Mouse (Mus musculus): ENCODE measurements around the gene Tanc2.

The Tanc2 gene

DNA sequence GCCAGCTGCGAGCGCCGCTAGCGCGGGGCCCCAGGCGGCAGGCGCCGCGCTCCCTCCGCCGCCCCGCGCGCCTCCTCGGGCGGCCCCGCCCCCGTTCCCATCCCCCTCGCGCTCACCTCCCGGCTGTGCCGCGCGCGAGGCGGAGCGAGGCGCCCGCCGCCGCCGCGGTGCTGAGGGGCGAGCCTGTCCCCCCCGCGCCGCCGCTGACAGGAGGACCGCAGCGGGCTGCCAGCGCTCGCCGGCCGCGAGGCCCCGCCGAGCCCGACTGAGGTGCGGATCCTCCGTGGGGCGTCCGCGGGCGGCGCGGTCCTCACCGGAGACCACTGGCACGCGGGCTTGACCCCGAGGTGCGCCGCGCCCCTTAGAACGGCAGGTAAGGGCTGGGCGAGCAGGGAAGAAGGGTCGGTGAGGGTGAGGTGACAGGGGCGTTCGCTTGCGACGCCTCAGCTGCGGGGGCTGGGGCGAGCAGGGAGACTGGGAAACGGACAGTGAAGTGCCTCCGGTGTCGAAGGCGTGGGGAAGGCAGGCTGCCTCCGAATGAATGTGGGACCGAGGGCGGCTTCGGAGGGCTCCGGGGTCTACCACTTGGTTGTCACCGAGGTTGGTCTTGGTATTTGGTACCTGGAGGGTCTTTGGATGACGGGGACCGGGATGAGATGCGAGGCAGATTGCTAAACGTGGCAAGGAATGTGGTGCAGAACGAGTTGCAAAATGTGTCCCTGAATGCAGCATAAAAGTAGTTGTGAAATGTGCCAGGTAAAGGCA lies at the start of gene Tanc2:
Tanc2 (plus strand) TSS at position 110 of the 765 bp plus-strand sequence.
- no peak for DNase-seq (ENCODE audit: low read depth, low spot score)
- H3K36me3 ChIP-seq (ENCODE audit: control insufficient read depth, insufficient read depth, low read length, poor library complexity, severe bottlenecking), result no peaks in the 10 kb centered on the region
- no peaks in the 10 kb centered on the region for H3K27me3 ChIP-seq (ENCODE audit: control insufficient read depth, insufficient read depth, low read length, poor library complexity, severe bottlenecking)

DNA sequence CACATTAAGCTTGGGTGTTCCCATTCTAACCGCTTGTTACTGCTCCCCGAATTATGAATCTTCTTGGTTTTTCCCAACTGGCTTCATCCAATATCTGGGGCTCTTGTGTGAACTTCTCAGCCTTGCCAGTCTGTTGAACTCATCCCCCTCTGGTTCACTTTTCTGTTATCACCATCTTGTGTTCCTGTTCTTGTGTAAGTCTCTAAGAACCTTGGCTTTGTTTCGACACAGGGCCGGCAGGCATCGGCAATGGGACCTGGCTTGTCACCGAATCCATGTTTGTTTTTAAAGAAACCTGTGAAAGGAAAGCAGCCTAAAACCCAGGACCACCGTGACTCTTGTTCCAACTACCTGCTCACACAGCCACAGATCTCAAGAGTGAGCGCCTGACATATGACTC lies 49.0 kb upstream of the Tanc2 start:
- H3K27me3 ChIP-seq (ENCODE audit: control insufficient read depth, insufficient read depth, low read length, poor library complexity, severe bottlenecking), result no peaks in the 10 kb centered on the region
- no peak for DNase-seq (ENCODE audit: low read depth, low spot score)
- H3K36me3 ChIP-seq (ENCODE audit: control insufficient read depth, insufficient read depth, low read length, poor library complexity, severe bottlenecking), result no peaks in the 10 kb centered on the region

DNA sequence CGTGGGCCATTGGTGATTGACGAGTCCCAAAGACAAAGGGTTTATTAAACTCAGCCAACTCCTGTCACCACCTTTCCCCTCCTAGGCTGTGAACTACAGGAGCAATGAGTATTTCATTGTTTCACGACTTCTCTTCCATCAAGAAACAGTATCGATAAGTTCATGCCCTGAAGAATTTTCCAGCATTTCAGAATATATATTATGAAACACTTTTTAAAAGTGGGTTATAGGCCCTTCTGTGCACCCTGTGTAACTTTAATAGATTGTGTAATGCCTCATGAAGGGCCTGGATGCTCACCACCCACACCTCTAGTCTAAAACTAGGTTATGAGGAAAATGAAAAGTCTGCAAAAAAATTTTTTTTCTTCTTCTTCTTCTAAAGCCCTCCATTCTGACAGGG lies 48.4 kb upstream of the Tanc2 start:
- no peak for DNase-seq (ENCODE audit: low read depth, low spot score)
- no peaks in the 10 kb centered on the region for H3K27me3 ChIP-seq (ENCODE audit: control insufficient read depth, insufficient read depth, low read length, poor library complexity, severe bottlenecking)
- H3K36me3 ChIP-seq (ENCODE audit: control insufficient read depth, insufficient read depth, low read length, poor library complexity, severe bottlenecking), result no peaks in the 10 kb centered on the region

DNA sequence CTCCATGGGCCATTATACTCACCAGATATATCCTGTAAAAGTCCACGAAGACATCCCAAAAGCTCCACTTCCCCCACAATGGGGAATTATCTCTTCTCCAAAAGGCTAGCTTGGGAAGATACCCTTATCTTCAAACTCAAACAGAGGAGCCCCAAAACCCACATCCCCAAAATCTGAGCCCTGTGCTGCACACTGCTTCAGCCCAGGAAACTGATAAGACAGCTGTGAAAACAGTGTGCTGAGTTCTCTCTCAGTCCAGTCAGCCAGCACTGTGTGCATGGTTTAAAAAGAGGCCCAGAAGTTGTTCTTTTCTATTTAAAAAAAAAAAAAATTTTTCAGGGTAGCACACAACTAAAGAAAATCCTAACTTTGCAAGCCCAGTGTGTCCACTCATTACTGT lies 47.7 kb upstream of the Tanc2 start:
- no peaks in the 10 kb centered on the region for H3K27me3 ChIP-seq (ENCODE audit: control insufficient read depth, insufficient read depth, low read length, poor library complexity, severe bottlenecking)
- DNase-seq (ENCODE audit: low read depth, low spot score), result no peak
- no peaks in the 10 kb centered on the region for H3K36me3 ChIP-seq (ENCODE audit: control insufficient read depth, insufficient read depth, low read length, poor library complexity, severe bottlenecking)

DNA sequence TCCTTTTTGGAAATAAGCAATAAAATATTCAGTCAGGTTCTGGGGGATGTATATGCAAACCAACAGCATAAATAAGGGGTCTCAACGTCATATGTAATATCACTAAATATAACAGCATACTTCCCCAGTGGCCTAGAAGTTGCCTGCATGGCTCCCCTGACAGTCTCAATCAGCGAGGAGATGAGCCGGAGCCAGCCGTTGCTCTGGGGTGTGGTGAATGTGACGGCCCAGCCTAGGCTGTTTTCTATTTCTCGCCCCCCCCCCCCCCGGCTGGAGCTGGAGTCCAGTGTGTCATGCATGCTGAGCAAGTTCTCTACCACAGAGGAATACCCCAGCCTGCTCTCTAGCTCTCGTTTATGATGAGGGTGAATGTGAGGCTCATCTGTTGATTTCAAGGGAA lies 44.0 kb upstream of the Tanc2 start:
- Histone ChIP-seq H3K36me3 (ENCODE audit: control insufficient read depth, insufficient read depth, low read length, poor library complexity, severe bottlenecking) (no peaks in the 10 kb centered on the region), H3K27me3 (ENCODE audit: control insufficient read depth, insufficient read depth, low read length, poor library complexity, severe bottlenecking) (no peaks in the 10 kb centered on the region)
- no peak for DNase-seq (ENCODE audit: low read depth, low spot score)

DNA sequence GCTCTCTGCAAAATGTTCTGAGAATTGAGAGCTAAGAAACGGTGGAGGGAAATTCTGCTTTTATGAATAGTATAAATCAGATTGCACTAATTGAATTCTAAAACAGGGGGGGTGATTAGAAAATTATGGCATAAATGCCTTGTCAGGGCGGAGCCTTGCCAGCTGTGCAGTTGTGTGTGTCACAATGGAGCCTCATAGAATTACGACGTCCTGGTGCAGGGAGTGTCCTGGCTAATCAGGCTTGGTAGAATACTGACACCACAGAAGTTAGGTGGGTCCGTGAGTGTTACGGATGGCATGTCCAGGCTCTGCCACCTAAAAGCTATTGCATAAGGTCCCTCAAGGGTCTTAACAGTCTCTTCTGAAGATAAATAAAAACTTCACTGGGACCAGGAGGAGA lies 43.4 kb upstream of the Tanc2 start:
- H3K36me3 ChIP-seq (ENCODE audit: control insufficient read depth, insufficient read depth, low read length, poor library complexity, severe bottlenecking), result no peaks in the 10 kb centered on the region
- H3K27me3 ChIP-seq (ENCODE audit: control insufficient read depth, insufficient read depth, low read length, poor library complexity, severe bottlenecking), result no peaks in the 10 kb centered on the region
- DNase-seq (ENCODE audit: low read depth, low spot score), result no peak

DNA sequence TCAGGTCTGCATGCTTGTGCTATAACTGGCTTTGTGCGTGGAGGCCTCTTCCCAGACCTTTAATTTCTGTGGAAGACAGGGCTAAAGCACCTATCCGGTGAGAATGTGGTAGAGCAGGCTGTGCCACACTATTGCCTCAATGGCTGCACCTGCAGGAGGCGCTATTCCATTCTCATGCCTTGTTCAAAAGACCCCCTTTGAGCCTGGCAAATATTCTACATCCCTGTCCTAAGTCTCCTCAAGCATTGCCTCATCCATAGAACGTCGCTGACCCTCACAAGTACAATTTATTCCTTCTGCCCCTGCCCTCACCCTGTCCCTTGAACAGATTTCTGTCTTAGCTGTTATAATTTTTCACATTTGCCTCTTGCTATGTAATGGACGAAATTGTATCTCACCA lies 41.4 kb upstream of the Tanc2 start:
- H3K27me3 ChIP-seq (ENCODE audit: control insufficient read depth, insufficient read depth, low read length, poor library complexity, severe bottlenecking), result no peaks in the 10 kb centered on the region
- no peaks in the 10 kb centered on the region for H3K36me3 ChIP-seq (ENCODE audit: control insufficient read depth, insufficient read depth, low read length, poor library complexity, severe bottlenecking)
- no peak for DNase-seq (ENCODE audit: low read depth, low spot score)

DNA sequence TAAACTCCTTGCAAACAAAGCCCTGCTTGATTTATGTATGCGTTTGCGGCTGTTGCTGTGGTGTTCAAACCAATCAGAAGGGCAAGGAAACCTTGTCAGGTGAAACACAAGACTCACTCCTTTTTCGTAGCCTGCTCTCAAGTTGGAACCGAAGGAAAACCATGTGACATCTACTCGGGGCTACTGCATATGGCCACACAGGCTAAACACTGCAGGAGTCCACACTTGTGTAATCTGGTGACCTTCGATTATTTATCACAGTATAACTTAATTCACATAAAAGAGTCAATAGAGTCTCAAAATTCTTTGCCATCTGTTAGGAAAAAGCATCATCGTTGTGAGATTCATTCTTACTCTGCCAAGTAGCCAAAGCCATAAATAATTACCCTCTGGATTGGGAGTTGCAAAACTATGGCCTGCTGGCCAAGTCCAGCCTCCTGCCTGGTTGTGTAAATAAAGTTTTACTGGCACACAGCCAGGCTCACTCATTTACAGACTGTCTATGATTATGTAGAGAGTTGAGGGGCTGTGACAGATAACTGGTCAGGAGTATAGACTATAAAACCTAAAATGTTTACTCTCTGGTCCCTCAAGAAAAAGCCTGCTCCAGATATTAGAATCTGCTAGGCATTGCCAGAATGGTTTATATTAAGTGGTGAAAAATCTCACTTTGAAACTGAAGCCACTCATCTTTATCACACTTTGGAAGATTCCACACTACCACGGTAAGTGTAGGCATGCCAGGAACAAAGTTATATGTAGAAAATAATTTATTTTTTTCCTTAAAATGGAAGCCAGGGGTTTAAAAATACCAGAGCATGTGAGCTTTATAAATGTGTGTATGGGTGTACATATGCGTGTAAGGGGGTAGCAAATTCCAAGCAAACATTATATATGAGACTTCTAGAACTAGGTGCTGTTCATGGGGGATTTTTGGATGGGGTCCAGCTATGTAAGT lies 40.3 kb upstream of the Tanc2 start:
- Histone ChIP-seq H3K36me3 (ENCODE audit: control insufficient read depth, insufficient read depth, low read length, poor library complexity, severe bottlenecking) (no peaks in the 10 kb centered on the region), H3K27me3 (ENCODE audit: control insufficient read depth, insufficient read depth, low read length, poor library complexity, severe bottlenecking) (no peaks in the 10 kb centered on the region)
- no peak for DNase-seq (ENCODE audit: low read depth, low spot score)

DNA sequence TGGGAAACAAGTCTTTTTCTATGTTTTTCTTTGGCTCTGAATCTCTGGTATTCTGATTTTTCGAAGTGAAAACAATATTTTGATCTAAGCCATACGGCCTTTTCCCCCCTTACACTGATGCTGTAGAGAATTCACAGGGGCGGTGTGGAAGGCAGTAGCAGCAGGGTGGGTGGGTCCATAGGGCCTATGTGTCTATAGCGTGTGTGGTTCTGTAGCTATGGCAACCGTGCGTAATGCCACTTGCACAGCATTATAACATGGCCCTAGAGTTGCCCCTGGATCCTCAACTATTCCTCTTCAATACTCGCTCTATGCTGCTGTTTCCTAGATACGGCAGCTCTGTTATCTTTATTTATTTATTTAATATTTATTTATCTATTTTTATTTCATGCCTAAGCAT lies 32.5 kb upstream of the Tanc2 start:
- Histone ChIP-seq H3K36me3 (ENCODE audit: control insufficient read depth, insufficient read depth, low read length, poor library complexity, severe bottlenecking) (no peaks in the 10 kb centered on the region), H3K27me3 (ENCODE audit: control insufficient read depth, insufficient read depth, low read length, poor library complexity, severe bottlenecking) (no peaks in the 10 kb centered on the region)
- DNase-seq (ENCODE audit: low read depth, low spot score), result no peak

DNA sequence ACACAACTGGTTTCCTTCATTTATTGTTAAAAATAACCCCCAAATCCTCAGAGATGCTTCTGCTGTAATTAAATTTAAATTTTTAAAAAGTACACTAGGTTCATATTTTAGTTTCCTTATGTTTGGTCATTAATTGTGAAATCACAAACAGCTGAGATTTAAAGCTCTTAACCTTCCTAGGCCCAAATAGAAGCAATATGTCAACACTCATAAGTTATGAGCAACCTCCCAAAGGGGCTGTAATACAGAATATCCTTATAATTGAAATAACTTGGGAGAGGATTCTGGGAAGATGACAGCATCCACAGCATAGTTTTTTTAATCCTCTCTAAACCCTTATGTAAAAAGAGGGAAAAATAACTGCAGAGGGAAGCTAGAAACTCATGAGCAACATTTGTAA lies 31.7 kb upstream of the Tanc2 start:
- Histone ChIP-seq H3K36me3 (ENCODE audit: control insufficient read depth, insufficient read depth, low read length, poor library complexity, severe bottlenecking) (no peaks in the 10 kb centered on the region), H3K27me3 (ENCODE audit: control insufficient read depth, insufficient read depth, low read length, poor library complexity, severe bottlenecking) (no peaks in the 10 kb centered on the region)
- DNase-seq (ENCODE audit: low read depth, low spot score), result no peak

DNA sequence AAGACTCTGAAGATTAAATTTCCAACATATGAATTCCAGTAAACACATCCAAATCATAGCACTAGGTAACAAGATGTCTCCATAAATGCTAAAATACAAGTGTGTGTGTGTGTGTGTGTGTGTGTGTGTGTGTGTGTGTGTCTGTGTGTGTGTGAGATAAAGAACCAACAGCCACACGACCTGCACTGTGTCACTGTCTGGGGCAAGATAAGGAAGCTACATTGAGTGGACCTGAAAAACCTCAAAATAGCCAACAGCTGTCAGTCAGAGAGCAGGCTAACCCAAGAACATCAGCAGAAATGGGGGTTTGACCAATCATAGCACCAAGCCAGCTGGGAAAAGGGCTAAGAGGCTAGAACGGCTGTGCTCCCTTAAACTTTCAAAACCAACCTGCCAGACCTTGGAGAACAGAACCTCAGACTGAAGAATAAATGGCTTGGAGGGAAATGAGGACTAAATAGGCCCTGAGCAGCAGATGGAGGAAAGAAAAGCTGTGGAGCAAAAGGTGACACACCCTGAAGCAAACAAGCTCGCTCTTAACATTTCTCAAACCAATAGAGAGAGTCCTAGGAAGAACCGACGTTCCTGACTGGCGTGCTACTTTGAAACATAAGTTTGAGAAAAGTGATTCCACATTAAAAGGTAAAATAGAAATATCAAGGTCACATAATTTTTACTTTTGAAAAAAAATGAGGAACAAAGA lies 30.8 kb upstream of the Tanc2 start:
- no peak for DNase-seq (ENCODE audit: low read depth, low spot score)
- peaks cover 2% of the 10 kb centered on the region; the same call in 1 of the 2 replicates for H3K27me3 ChIP-seq (ENCODE audit: control insufficient read depth, insufficient read depth, low read length, poor library complexity, severe bottlenecking)
- H3K36me3 ChIP-seq (ENCODE audit: control insufficient read depth, insufficient read depth, low read length, poor library complexity, severe bottlenecking), result no peaks in the 10 kb centered on the region

DNA sequence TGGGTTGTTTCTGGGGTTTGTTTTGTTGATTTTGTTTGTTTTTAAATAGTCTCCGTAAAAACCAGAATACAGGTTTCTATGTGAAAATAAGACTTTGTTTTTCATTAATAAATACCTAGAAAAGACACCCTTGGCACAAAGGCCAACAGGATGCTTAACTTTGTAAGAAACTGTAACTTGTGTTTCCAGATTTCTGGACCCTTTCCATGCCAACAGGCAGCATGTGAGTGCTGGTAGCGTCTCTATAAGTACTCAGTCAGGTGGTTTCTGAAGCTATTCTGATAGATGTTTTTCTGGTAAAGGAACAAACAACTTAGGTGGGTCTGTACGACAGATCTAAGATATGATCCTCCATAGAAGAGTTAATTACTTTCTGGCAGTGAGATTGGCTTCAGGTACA lies 26.2 kb upstream of the Tanc2 start:
- Histone ChIP-seq H3K27me3 (ENCODE audit: control insufficient read depth, insufficient read depth, low read length, poor library complexity, severe bottlenecking) (peaks cover 2% of the 10 kb centered on the region; the same call in 1 of the 2 replicates), H3K36me3 (ENCODE audit: control insufficient read depth, insufficient read depth, low read length, poor library complexity, severe bottlenecking) (no peaks in the 10 kb centered on the region)
- no peak for DNase-seq (ENCODE audit: low read depth, low spot score)

DNA sequence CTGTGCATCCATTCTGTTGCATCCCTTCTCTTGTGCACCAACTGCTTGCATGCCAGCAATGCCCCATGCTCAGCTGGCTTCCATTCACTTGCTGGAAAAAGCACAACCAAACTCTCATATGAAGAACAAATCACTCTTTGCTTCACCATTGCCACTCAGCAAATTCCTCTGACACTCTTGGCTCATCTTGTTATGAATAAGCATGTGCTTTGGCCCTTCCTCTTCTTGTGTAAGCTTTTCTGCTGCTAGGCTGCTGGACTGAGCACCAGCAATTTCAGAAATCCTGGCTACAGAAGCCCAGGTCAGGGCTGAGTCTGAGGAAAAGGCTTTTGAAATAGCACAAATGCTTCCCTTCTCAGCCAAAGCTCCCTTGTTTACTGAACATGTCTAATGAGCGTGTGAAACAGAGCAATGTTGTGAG lies 22.6 kb upstream of the Tanc2 start:
- Histone ChIP-seq H3K36me3 (ENCODE audit: control insufficient read depth, insufficient read depth, low read length, poor library complexity, severe bottlenecking) (no peaks in the 10 kb centered on the region), H3K27me3 (ENCODE audit: control insufficient read depth, insufficient read depth, low read length, poor library complexity, severe bottlenecking) (peaks cover 2% of the 10 kb centered on the region; the same call in 1 of the 2 replicates)
- no peak for DNase-seq (ENCODE audit: low read depth, low spot score)

DNA sequence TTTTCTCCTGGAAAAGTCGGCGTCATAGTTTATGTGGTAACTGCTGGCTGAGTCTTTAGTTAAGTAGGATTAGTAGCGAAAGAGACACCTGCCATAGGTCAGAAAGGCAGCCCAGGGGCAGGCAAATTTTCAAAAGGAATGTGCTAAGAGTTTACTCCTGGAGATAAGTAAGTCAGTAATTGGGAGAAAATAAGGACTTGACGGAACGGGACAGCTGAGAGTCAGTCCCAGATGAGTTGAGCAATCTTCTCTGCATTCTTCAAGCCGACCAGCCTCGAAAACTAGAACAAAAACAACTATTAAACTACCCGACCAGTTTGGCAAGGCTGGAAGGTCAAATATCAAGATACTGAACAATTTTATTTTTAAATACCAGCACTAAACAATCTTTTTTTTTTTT lies 17.8 kb upstream of the Tanc2 start:
- Histone ChIP-seq H3K36me3 (ENCODE audit: control insufficient read depth, insufficient read depth, low read length, poor library complexity, severe bottlenecking) (no peaks in the 10 kb centered on the region), H3K27me3 (ENCODE audit: control insufficient read depth, insufficient read depth, low read length, poor library complexity, severe bottlenecking) (no peaks in the 10 kb centered on the region)
- DNase-seq (ENCODE audit: low read depth, low spot score), result no peak

DNA sequence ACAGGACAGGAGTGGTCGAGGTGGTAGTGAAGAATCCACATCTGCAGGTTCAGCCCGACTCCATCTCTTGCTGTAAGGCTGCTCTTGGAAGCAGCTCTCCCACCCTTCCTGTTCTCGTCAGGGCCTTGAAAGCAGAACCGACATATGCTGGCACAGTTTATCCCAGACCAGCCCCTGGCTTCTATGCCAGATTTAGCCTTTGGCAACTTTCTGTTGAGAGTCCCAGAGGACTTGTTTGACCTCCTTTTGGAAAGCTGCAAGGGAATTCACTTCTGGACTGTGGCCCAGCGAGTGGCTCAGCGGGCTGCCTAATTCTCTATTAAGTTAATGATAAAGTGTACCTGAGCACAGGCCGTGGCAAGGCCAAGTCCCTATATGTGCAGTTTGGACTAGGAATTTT lies 15.5 kb upstream of the Tanc2 start:
- H3K36me3 ChIP-seq (ENCODE audit: control insufficient read depth, insufficient read depth, low read length, poor library complexity, severe bottlenecking), result no peaks in the 10 kb centered on the region
- DNase-seq (ENCODE audit: low read depth, low spot score), result no peak
- no peaks in the 10 kb centered on the region for H3K27me3 ChIP-seq (ENCODE audit: control insufficient read depth, insufficient read depth, low read length, poor library complexity, severe bottlenecking)
